Mouse (Mus musculus): ENCODE measurements around the gene Prkce. TPM values are rescaled to one million over a fixed set of nuclear protein-coding genes. Genes with fewer than 3 reads are reported as not detected.

Prkce gene
- polyA plus RNA-seq, 1 experiment from 2014 or later = 5.3 TPM

GRCm38 (mm10) chr17:86460645-86461430 is 293.3 kb downstream of the Prkce start:
- Histone ChIP-seq H3K9me3 (no peaks in the 10 kb centered on the region), H3K4me2 (replicated peaks) (no peak overlapping the region), H3K27ac (replicated peaks) (no peak overlapping the region), H3K36me3 (no peaks in the 10 kb centered on the region), H3K4me1 (peaks cover 14% of the 10 kb centered on the region), H3K27me3 (peaks cover 44% of the 10 kb centered on the region), H3K9ac (replicated peaks) (no peak overlapping the region), H3K4me3 (no peak overlapping the region)
- no peak for ATAC-seq (ENCODE audit: low FRiP score, low read depth)
- 76% methylated on average over 17 of the region's 17 CpGs for WGBS

GRCm38 (mm10) chr17:86463369-86463768 is 295.8 kb downstream of the Prkce start:
- no peak overlapping the region for H3K9ac ChIP-seq (replicated peaks)
- H3K9me3 ChIP-seq = no peaks in the 10 kb centered on the region
- no peak overlapping the region for H3K4me3 ChIP-seq
- 75% methylated on average over 3 of the region's 3 CpGs for WGBS
- no peaks in the 10 kb centered on the region for H3K36me3 ChIP-seq
- H3K4me1 ChIP-seq = peaks cover 38% of the 10 kb centered on the region
- ATAC-seq (ENCODE audit: low FRiP score, low read depth) = no peak
- no peak overlapping the region for H3K4me2 ChIP-seq (replicated peaks)
- H3K27me3 ChIP-seq = peaks cover 63% of the 10 kb centered on the region
- no peak overlapping the region for H3K27ac ChIP-seq (replicated peaks)

DNA sequence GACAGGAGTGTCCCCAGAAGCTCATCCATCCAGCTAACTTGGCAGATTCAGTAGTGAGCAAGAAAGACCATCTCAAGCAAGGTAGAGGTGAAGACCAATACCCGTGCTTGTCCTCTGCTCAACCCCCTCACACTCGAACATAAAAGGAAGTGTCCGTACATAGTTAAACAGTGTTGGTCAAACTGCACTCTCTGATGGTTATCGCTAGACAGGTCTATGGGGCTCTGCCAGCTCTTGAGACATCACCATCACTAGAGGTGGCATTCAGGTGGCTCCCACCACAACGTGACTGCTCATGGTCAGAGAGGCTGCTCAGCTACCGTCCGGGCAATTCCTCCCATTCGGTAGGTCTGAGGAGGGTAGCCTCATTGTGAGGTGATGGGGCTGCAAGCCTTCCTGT is 296.6 kb downstream of the Prkce start:
- WGBS = 91% methylated on average over 8 of the region's 8 CpGs
- Histone ChIP-seq H3K27me3 (peaks cover 71% of the 10 kb centered on the region), H3K4me1 (peaks cover 44% of the 10 kb centered on the region), H3K9me3 (no peaks in the 10 kb centered on the region), H3K4me3 (no peak overlapping the region), H3K9ac (replicated peaks) (no peak overlapping the region), H3K27ac (replicated peaks) (no peak overlapping the region), H3K36me3 (no peaks in the 10 kb centered on the region), H3K4me2 (replicated peaks) (no peak overlapping the region)
- no peak for ATAC-seq (ENCODE audit: low FRiP score, low read depth)

- Histone ChIP-seq H3K9me3 (no peaks in the 10 kb centered on the region), H3K4me3 (no peak overlapping the region), H3K27me3 (peaks cover 78% of the 10 kb centered on the region), H3K9ac (replicated peaks) (no peak overlapping the region), H3K4me2 (replicated peaks) (no peak overlapping the region), H3K4me1 (peaks cover 45% of the 10 kb centered on the region), H3K36me3 (no peaks in the 10 kb centered on the region), H3K27ac (replicated peaks) (no peak overlapping the region)
- whole genome bisulfite sequencing = 42% methylated on average over 16 of the region's 16 CpGs
- 0 out of 2 replicates have a peak, but pooled peaks have one; percentile 31 for ATAC-seq (ENCODE audit: low FRiP score, low read depth)
Observed at GRCm38 (mm10) chr17:86464689-86465363, 297.2 kb downstream of the Prkce start.

- Histone ChIP-seq H3K27ac (replicated peaks) (no peak overlapping the region), H3K4me2 (replicated peaks) (peak overlapping the region; percentile 19; the same call in 1 of the 2 replicates), H3K4me3 (no peak overlapping the region), H3K27me3 (peaks cover 88% of the 10 kb centered on the region), H3K9me3 (no peaks in the 10 kb centered on the region), H3K9ac (replicated peaks) (no peak overlapping the region), H3K4me1 (peaks cover 45% of the 10 kb centered on the region), H3K36me3 (no peaks in the 10 kb centered on the region)
- WGBS = 18% methylated on average over 13 of the region's 13 CpGs
- peak; percentile 68; the same call in 1 of the 2 replicates for ATAC-seq (ENCODE audit: low FRiP score, low read depth)
Observed at GRCm38 (mm10) chr17:86465865-86466264, 298.3 kb downstream of the Prkce start.

- Histone ChIP-seq H3K4me1 (peaks cover 45% of the 10 kb centered on the region), H3K9me3 (no peaks in the 10 kb centered on the region), H3K9ac (replicated peaks) (no peak overlapping the region), H3K27ac (replicated peaks) (no peak overlapping the region), H3K36me3 (no peaks in the 10 kb centered on the region), H3K27me3 (peaks cover 90% of the 10 kb centered on the region), H3K4me3 (no peak overlapping the region), H3K4me2 (replicated peaks) (0 out of 2 replicates have a peak overlapping the region, but pooled peaks have one; percentile 19)
- no peak for ATAC-seq (ENCODE audit: low FRiP score, low read depth)
- 36% methylated on average over 7 of the region's 7 CpGs for whole genome bisulfite sequencing
Observed at GRCm38 (mm10) chr17:86466412-86466811, 298.8 kb downstream of the Prkce start.

GRCm38 (mm10) chr17:86466871-86467270 is 299.3 kb downstream of the Prkce start:
- ATAC-seq (ENCODE audit: low FRiP score, low read depth) = no peak
- Histone ChIP-seq H3K36me3 (no peaks in the 10 kb centered on the region), H3K4me3 (no peak overlapping the region), H3K9ac (replicated peaks) (no peak overlapping the region), H3K4me1 (peaks cover 45% of the 10 kb centered on the region), H3K9me3 (no peaks in the 10 kb centered on the region), H3K27me3 (peaks cover 90% of the 10 kb centered on the region), H3K4me2 (replicated peaks) (no peak overlapping the region), H3K27ac (replicated peaks) (no peak overlapping the region)
- 41% methylated on average over 7 of the region's 7 CpGs for WGBS

DNA sequence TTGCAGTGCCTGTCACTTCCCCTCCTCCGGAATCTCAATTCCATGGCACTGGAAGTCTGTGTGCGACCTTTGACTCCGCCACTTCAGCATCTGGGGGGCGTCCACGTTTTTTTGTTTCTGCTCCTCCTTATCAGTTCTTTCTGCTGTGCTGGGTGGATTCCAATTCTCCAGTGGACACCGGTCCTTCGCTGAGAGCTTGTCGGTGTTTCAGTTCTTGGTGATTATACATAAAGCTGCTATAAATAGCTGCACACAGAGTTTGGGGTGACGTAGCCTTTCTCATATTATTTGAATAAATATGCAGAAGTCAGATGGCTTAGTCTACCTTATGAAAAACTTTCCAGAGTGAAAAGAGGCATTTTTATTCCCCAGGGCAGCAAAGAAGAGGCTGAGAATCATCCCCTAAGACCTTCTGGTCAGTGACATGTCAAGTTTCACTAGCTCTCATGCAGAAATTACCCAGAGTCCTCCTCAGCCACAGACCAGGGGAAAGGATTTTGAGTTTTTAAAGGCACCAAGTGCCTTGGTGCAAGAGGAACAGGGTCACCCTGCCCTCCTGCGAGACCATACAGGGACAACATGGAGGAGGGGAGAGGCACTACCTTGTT is 299.8 kb downstream of the Prkce start:
- Histone ChIP-seq H3K9me3 (no peaks in the 10 kb centered on the region), H3K27ac (replicated peaks) (no peak overlapping the region), H3K4me1 (peaks cover 45% of the 10 kb centered on the region), H3K27me3 (peaks cover 86% of the 10 kb centered on the region), H3K4me3 (no peak overlapping the region), H3K4me2 (replicated peaks) (no peak overlapping the region), H3K9ac (replicated peaks) (no peak overlapping the region), H3K36me3 (no peaks in the 10 kb centered on the region)
- ATAC-seq (ENCODE audit: low FRiP score, low read depth) = no peak
- WGBS = 56% methylated on average over 10 of the region's 10 CpGs

GRCm38 (mm10) chr17:86467967-86468366 is 300.4 kb downstream of the Prkce start:
- Histone ChIP-seq H3K9ac (replicated peaks) (no peak overlapping the region), H3K4me2 (replicated peaks) (no peak overlapping the region), H3K27ac (replicated peaks) (no peak overlapping the region), H3K36me3 (no peaks in the 10 kb centered on the region), H3K9me3 (no peaks in the 10 kb centered on the region), H3K4me3 (no peak overlapping the region), H3K4me1 (peaks cover 45% of the 10 kb centered on the region), H3K27me3 (peaks cover 80% of the 10 kb centered on the region)
- no peak for ATAC-seq (ENCODE audit: low FRiP score, low read depth)
- WGBS = 51% methylated on average over 5 of the region's 5 CpGs

DNA sequence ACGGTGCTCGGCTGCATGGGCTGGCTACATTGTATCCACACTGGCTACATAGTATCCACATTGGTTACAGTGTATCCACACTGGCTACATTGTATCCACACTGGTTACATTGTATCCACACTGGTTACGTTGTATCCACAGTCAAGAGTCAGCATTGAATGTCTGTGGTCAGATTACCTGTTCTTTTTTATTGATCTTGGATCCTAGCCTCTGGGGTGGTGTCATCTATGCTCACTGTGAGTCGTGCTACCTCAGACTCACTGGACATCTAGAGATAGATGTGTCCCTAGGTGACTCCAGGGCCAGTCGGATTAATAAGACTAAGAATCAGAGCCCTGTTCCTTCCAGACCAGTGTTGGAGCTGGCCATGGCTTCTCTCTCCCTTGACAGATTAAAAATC is 302.6 kb downstream of the Prkce start:
- Histone ChIP-seq H3K4me1 (peaks cover 38% of the 10 kb centered on the region), H3K4me3 (no peak overlapping the region), H3K36me3 (no peaks in the 10 kb centered on the region), H3K4me2 (replicated peaks) (no peak overlapping the region), H3K27ac (replicated peaks) (no peak overlapping the region), H3K9ac (replicated peaks) (no peak overlapping the region), H3K27me3 (peaks cover 59% of the 10 kb centered on the region), H3K9me3 (no peaks in the 10 kb centered on the region)
- ATAC-seq (ENCODE audit: low FRiP score, low read depth) = no peak
- WGBS = 93% methylated on average over 5 of the region's 5 CpGs

GRCm38 (mm10) chr17:86471684-86472083 is 304.1 kb downstream of the Prkce start:
- no peak overlapping the region for H3K27ac ChIP-seq (replicated peaks)
- H3K36me3 ChIP-seq = no peaks in the 10 kb centered on the region
- no peak overlapping the region for H3K9ac ChIP-seq (replicated peaks)
- peaks cover 53% of the 10 kb centered on the region for H3K27me3 ChIP-seq
- H3K4me2 ChIP-seq (replicated peaks) = no peak overlapping the region
- H3K9me3 ChIP-seq = no peaks in the 10 kb centered on the region
- peaks cover 22% of the 10 kb centered on the region for H3K4me1 ChIP-seq
- 48% methylated on average over 5 of the region's 5 CpGs for WGBS
- H3K4me3 ChIP-seq = no peak overlapping the region
- ATAC-seq (ENCODE audit: low FRiP score, low read depth) = no peak

DNA sequence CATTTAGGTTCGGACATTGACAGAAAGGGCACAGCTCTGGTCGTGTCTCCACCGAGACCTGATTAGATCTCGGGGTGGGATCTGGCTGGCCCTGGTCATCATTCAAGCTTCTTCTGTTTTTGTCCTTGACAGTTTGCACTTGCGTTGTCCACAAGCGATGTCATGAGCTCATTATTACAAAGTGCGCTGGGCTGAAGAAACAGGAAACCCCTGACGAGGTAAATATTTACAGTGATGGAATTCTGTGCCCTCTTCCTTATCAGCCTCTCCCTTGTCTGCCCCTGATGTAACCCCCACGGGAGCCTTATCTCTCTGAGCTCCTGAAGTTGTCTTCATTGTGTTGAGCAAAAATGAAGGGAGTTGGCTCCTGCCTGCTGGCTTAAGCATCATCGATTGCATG is 309.1 kb downstream of the Prkce start:
- H3K9ac ChIP-seq (replicated peaks) = no peak overlapping the region
- H3K4me1 ChIP-seq = no peaks in the 10 kb centered on the region
- no peak for ATAC-seq (ENCODE audit: low FRiP score, low read depth)
- H3K9me3 ChIP-seq = no peaks in the 10 kb centered on the region
- no peaks in the 10 kb centered on the region for H3K36me3 ChIP-seq
- no peak overlapping the region for H3K27ac ChIP-seq (replicated peaks)
- no peak overlapping the region for H3K4me2 ChIP-seq (replicated peaks)
- H3K4me3 ChIP-seq = no peak overlapping the region
- H3K27me3 ChIP-seq = peaks cover 3% of the 10 kb centered on the region; the same call in 1 of the 2 replicates
- WGBS = 91% methylated on average over 10 of the region's 10 CpGs

Data from midbrain, embryonic 12.5 days (tissue).